Mouse (Mus musculus) adrenal gland, adult 18-20 months (tissue): ENCODE measurements around the gene Slc35f1. TPM values are rescaled to one million over a fixed set of nuclear protein-coding genes. Genes with fewer than 3 reads are reported as not detected.
"Not testable (repeated sequence)": the region's sequence is repeated elsewhere in the genome, so short reads cannot be mapped to it uniquely, and the experiment has no call there.

ENCODE experiments used
- DNase-seq, 2 experiments: peaks; one replicate each; pipeline ENCODE4 v3.0.0; 2021 to 2022; ENCODE audit warnings: low spot score in 2 of 2
- total RNA-seq, 2 experiments: library from RNA; stranded (reverse); gene quantifications; 1 replicate in 1 of 2; 2 replicates in 1 of 2; pipeline ENCODE4 v1.2.3; 2021

Slc35f1 gene
- total RNA-seq, 2 experiments from 2014 or later = 0.89 to 1.1 TPM

DNA sequence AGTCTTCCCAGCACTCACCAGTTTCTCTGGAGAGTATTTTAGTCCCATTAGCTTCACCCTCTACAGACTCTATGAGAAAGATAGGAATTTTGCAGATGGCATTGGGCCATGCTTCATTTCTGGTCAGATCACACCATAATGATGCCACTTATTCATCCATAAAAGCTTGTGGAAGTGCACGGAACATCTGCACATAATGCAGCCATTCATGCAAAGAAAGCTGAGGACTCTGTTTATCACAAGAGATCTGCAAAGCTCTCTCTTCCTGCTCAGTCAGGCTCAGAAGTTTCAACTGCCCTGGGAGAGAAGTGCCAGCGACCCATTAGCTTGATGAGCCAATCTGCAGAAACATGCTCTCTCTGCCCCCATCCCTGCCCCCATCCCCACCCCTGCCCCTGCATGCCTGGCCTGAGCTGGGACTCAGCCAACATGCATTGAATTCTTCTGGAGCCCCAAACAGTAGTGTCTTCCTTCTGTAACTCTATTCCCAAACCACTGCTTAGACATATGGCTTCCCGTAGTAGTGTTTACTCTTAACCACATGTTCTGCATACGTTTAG, 89.7 kb downstream of the Slc35f1 start:
- DNase-seq = no peak

DNA sequence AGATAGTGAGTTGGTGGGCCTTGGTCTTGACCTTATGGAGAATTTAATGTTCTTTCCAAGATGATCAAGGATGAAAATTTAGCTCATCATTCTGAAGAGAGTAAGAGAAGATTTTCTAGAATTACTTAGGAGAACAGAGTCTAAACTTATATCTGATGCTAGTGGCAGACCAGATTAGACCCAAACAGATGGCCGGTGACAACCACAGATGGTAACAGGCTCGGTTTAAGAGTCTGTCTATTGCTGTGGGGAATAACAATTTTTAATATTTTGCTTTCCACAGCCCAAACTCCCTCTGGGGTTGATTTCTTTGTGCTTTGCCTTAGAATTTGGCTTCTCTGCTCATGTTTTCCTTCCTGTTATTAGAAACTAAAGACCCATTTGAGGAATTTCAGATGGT, 96.7 kb downstream of the Slc35f1 start:
- DNase-seq = no peak

DNA sequence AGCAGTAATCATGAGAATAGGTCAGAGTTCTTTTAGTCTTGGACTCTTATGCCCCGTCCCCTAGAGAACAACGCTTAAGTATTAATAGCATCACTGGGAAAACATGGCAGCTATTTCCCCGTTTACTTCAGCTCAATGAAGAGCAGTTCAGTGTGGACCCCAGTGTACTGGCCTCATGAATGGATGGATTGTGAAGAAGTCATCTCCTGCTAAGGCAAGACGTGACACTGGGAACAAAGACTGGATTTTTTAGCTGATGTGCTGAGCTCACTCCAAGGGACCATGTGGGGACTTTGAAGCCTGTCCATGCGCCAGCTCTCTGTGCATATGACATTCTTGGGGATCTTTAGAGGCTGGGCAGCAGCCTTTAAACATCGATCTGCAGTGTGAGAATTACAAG, 101.2 kb downstream of the Slc35f1 start:
- no peak for DNase-seq

DNA sequence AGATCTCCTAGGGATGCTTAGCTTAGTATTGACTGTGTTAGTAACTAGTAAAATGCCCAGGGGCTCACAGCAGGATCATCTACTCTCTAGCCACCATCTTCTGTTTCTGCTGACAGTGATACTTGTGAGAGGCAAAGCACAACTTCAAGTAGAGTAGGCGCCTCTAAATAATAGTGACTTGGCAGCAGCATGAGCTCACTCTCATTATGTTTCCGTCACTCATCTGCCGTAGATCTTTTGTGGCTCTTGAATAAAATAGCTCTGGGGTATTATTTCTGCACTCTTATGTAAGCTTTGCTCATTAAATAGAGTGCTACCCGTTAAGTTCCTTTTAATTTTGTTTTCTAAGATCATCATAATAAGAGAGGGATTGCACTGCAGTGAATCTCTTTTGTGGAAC, 107.1 kb downstream of the Slc35f1 start:
- DNase-seq = no peak

DNA sequence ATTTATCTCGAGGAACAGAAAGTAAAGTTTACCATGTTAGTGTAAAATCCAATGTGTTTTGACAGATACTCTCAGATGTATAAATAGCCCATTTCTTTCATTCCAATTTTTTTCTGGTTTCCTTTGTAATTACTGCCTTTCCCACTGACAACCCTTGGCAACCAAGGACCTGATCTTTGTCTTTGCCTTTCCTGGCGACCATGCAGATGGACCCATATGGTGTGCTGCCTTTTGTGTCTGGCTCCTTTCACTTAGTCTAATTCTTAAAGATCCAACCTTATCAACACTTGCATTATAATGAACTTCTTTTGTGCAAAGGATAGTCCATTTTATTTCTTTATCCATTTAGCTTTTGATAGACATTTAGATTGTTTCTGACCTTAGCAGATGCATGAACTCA, 117.5 kb downstream of the Slc35f1 start:
- DNase-seq = no peak

DNA sequence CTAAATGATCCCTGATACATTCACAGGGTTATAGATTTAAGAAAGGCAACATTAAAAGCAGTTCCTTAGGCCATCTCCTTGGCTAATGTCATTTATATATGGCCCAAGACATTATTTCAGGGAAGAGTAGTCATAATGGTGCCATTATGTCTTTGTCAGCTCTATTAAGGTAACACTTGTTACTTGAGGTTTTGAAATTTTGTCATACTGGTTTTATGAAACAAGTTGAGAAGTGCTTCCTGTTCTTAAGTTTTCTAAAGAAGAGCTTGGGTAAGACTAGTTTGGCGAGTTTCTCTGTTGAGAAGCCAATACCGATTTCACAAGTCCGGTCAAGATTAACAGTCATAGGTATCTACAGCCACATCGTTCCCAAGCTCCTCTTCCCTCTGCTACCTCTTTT, 122.5 kb downstream of the Slc35f1 start:
- no peak for DNase-seq

DNA sequence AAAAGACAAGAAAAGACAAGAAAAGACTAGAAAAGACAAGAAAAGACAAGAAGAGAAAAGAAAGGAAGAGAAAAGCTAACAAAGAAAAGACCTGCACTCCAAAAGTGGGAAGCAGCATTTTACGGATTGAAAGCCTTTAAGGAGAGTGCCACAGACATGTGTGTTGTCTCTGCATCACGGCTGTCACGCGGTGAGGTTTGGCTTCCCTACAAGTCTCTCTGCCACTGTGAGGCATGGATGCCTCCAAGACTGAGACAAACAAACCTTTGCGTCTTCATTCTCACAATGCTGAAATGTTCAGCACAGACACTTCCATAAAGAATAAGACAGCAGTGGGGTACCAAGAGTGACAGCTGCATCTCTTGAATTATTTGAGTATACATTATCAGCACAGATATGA, 124.0 kb downstream of the Slc35f1 start:
- no peak for DNase-seq

DNA sequence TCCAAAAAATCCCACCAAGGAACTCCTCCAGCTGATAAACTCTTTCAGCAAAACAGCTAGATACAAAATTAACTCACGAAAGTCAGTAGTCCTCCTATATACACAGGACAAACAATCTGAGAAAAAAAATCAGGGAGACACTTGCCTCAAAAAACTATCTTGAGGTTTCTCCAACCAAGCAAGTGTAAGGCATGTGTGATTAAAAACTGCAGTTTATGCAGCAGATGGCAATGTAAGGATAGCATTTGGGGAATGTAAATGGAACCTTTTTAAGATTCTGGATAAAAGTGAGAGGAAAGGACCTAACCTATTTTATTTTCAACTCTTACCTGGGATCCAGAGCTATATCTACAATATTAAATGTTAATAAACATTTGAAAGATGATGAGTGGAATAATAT, 129.3 kb downstream of the Slc35f1 start:
- DNase-seq = no peak

DNA sequence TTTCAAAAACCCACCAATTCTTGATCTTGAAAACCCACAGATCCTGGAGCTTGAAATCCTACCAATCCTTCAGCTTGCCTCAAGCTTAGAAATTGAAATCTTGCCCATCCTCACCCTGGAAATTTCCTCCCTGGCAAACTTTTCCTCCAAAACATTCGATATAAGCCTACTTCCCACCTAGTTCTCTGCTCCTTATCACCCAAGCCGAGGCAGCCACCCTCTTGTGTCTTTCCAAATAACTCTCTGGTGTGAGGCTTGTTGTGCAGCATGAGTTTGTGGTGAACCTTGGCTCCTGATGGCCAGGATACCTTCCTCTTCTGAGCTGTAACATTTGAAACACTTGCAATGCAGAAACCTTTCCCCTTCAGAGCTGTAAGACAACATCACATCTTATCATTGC, 132.6 kb downstream of the Slc35f1 start:
- DNase-seq = no peak

DNA sequence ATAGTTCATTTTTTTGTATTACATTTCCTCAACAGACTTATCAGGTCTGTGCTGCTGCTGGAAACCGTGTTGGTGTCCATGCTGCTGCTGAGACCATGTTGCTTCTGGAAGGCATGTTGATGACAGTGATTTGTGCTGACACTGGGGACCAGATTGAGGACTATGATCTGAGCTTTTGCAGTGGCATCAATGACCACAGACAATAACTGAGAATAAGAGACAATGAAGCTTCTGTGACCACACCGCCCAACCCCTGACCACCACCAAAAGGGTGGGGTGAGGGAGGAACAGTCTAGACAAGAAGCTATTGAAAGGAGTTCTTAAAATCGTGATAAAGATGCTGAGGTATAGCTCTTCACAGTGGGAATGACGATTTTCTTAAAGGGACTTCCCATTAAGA, 135.4 kb downstream of the Slc35f1 start:
- no peak for DNase-seq

DNA sequence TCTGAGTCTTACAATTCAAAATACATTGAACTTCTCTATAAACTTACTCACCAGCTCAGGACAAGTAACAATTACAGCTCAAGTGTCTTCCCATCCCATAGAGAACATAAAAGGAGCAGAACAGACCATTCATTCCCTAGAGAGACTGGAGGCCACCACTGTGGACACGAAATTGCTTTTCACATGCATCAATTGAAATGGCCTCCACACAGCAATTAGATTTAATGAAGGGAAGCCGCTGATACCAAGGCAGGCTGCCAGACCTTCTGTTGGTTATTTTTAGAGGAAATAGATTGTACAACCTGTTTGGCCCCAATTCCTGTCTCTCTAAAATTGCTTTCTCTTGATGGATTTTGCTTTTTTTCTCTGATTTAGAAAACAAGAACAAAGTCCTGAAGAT, 150.5 kb downstream of the Slc35f1 start:
- DNase-seq = no peak

DNA sequence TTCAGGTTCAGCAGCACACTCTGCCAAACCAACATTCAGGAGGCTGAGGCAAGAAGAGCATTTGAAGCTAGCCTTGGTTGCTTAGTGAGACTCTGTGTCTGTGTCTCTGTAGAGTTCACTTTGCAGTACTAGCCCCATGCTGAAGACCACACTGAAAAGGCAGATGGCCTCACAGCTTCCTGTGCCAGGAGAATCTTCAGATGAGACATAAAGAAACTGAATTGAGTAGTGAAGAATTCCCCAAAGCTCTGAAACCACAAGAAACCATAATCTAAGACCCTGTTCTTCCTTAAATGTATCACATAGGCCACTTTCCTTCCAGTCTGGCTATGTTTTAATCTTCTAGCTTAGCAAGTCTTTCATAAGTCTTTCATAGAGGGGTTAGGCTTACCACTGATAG, 161.7 kb downstream of the Slc35f1 start:
- no peak for DNase-seq

DNA sequence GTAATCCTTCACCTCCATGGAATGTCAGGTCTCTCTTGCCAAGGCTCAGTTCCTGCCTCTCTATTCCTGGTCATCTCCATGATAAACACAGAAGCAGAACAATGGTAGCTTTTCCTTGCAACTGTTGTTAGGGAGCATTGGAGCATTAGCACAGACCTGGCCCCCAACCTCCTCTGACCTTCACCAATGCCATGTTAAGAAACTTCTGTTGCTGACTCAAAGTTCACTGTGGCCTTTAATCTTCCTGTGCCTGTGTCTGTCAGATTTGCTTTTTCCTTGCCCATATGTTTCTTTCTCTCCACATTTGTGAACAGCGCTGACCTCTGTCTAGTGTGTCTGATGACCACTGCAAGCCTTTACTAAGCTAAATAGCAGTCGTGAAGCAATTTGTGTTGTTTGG, 170.5 kb downstream of the Slc35f1 start:
- DNase-seq = peak in 1 of 2 experiments; percentile 19

DNA sequence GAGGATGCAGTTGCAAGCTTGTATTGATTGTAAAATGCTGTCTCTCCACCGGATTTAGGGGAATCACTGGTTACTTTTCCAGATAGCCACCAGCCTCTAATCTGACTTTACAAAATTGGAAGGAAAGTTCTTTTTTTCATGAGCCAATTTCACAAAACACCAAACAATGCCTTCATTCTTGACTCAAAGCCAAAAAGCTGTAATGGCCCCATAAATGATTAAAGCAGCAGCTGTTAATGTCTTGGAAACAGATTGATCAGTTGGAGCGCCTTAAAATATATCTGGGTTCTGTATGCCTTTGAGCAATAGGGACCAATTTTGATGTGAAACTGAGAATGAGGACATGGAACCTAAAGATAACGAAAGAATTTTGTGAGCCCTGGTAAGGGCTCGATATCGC, 174.6 kb downstream of the Slc35f1 start:
- DNase-seq = no peak

DNA sequence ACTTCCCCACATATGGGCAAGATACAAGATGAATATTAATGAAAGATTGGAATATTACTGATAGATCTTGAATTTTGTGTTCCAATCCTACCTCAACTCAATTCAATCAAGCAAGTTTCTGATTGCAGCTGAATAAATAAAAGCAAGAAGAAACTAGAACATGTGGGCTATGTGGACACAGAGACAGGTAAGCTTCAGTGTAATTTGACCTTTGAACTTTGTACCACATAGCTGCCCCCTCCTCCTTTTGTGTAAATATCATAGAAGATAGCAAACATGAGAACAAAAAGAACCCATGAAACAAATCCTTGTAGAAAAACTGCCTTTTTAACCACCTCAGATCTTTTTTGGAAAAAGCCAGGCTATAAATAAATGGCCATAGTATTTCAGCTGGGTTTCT, 180.8 kb downstream of the Slc35f1 start:
- no peak for DNase-seq

DNA sequence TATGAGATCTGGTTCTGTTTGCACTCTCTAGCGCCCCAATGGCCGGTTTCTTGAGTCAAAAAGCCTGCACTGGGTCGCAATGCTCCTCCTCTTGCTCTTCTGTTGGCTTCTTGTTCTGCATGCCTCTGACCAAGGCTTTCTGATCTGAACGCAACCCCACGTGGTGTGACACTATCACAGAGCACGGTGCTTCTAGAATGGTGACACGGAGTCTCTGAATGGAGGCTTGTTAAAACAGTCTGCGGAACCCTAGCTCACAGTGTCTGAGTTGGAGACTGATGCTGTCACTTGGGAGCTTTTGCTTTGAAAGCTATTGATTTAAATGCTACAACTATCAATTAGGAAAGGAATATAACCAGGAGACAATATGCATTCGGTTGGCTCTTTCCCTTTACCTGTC, 183.8 kb downstream of the Slc35f1 start:
- DNase-seq = no peak

DNA sequence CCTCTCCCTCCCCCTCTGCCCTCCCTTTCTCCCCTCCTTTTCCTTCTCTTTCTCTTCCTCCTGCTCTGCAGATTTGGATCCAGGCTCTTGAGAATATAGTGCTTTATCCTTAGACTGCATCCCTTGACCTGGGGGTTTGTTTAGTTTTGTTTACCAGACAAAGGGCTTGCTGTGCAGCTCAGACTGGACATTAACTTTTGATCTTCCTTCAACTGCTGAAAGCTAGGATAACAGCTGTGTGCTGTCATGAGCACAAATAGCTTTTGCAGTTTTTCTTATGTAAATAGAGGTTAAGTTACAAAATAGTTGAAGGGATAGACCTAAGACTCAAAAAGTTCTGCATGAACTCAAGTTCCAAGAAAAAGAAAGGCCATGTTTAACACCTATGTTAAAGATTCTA, 184.4 kb downstream of the Slc35f1 start:
- DNase-seq = no peak

DNA sequence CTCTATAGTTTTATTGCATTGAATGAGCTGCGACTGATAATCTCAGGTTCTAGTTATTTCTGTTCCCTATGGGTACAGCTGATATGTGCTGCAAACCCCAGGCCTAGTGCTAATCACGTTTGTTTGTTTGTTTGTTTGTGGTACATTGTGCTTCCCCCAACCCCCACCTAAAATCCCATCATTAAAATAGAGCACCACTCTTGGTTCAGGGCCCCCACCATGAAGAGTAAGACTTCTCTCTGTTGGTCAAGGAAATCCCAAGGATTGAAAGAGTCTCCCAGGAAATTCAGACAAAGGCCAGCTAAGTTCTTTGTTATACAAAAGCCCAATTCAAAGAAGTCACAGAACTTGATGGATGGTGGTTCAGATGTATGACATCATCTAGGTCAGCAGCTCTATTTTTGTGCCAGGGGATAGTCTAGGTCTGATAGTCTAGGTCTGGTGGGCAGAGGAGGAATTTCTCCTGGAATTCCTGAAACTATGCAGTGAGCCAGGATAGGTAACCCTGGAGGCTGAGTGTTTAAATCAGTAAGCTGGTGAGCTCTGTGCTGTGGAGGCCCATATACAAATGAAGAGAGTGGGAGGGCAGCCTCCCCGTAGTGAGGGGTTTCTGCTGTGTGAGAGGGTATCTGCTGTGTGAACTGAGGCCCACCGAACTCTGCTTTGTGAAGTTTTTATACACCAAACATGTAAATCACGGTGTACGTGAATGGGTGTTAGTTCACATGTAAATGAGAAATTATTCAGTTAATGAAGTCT, 187.1 kb downstream of the Slc35f1 start:
- no peak for DNase-seq

DNA sequence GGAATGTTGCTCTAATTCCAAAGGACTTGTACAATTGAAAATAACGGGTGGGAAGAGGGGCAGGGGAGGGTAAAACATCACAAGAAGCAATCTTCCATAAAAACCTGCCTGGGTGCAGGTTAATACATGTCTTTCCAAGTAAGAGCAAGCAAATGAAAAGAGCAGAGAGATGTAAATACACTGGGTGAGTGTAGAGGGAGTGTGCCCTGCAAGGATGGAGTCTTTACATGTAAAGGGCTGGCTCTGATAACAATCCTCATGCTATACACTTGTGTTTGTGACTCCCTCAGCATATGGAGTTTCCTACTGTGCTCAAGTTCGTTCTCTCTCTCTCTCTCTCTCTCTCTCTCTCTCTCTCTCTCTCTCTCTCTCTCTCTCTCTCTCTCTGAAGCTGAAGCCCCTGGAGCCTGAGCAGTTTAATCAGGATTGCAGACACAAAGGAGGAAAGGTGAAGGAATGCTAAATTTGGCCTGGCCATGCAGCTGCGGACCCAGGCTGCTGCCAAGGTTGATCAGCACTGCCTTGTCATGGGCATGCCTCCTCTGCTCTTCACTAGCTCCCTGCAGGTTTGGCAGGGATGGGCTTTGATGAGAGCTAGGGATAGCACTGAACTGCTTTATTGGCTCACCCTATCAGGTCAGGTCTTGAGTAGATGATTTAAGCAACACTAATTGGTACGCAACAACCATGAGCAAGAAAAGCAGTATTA, 187.9 kb downstream of the Slc35f1 start:
- no peak for DNase-seq

DNA sequence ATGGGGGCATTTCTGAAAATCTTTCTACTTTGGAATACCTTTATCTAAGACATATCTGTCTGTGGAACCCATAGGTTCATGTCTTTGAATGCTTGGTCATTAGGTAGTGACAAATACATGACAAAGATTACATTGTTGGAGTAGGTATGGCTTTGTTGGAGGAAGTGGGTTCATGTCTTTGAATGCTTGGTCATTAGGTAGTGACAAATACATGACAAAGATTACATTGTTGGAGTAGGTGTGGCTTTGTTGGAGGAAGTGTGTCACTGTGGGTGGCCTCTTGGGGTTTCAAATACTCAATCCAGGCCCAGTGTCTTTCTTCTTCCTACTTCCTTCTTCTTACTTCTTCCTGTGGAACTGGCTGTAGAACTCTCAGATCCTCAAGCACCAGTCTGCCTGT, 206.4 kb downstream of the Slc35f1 start:
- not testable (repeated sequence) for DNase-seq

DNA sequence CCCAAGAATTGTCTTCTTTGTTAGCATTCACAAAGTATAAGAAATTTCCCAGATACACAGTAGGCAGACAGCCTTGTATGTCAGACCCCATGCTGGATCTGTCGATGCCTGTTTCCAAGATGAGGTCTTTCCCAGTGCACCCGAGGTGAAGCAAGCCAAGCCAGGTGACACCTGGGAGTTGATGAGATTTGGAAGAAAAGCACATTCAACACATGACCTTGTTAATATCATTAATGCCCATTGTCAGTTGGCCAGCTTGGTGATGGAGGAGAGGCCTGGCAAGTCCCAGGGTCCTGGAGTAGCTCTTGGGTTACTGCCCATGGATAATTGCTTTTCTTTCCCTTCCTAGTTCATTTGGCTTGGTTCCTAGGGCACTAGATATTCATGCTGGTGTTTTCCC, 214.6 kb downstream of the Slc35f1 start:
- no peak for DNase-seq

DNA sequence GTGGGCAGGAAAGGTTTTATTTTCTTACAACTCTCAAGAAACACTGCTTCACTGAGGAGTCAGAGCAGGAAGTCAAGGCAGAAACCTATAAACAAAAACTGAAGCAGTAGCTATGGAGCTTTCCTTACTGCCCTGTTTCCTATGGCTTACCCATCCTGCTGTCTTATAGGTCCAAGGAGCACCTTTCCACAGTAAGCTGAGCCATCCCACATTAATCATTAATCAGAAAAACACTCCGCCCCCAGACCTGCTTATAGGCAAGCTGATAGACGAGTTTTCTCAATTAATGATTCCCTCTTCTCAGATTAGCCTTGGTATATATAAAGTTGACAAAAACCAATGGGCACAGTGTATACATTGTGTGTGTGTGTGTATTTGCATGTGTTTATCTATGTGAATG, 221.4 kb downstream of the Slc35f1 start:
- no peak for DNase-seq

DNA sequence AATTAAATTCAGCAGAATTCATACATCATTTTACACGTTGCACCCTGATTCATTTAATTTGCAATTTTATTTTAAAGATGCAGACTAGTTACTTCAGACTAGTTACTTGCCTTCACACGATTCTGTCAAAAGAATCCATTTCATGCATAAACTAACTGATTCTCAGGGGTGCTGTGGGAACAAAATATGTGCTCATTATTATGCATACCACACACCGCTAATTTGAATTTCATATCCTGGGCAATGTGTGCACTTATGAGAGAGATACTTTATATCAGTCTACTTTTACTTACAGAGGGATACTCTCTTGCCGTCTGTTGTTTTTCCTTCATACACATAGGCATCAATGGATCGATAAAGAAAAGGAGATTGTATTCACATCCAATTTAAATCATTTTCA, 228.4 kb downstream of the Slc35f1 start:
- no peak for DNase-seq
